Mouse (Mus musculus) hindbrain, embryonic 13.5 days (tissue): ENCODE measurements around the gene Macrod2. TPM values are rescaled to one million over a fixed set of nuclear protein-coding genes. Genes with fewer than 3 reads are reported as not detected.
"Not testable (repeated sequence)": the region's sequence is repeated elsewhere in the genome, so short reads cannot be mapped to it uniquely, and the experiment has no call there.

Experiments used
- ATAC-seq: fragments of 200-750 bp; cut with Nextera tagmentation; 2 replicates; pipeline ENCODE4 v1.8.0; 2017; ENCODE audit warnings: moderate TSS enrichment; ENCODE audit not compliant: low FRiP score
- H3K27ac ChIP-seq: fragments of 300-500 bp; sonication (generic); 2 replicates; pipeline ENCODE4 v1.5.1; 2015; ENCODE audit warnings: inconsistent platforms, mild to moderate bottlenecking, moderate library complexity
- H3K27me3 ChIP-seq: fragments of 300-500 bp; sonication (generic); 2 replicates; pipeline ENCODE4 v1.6.1; 2015; ENCODE audit warnings: mild to moderate bottlenecking, inconsistent platforms
- H3K36me3 ChIP-seq: fragments of 300-500 bp; sonication (generic); 2 replicates; pipeline ENCODE4 v1.6.1; 2015; ENCODE audit warnings: mild to moderate bottlenecking, inconsistent platforms
- H3K4me1 ChIP-seq: fragments of 300-500 bp; sonication (generic); replicated peaks from 2 replicates; pipeline ENCODE4 v1.6.1; 2015; ENCODE audit warnings: inconsistent platforms
- H3K4me2 ChIP-seq: fragments of 300-500 bp; sonication (generic); 2 replicates; pipeline ENCODE4 v1.6.1; 2015; ENCODE audit warnings: inconsistent platforms, mild to moderate bottlenecking, moderate library complexity
- H3K4me3 ChIP-seq: fragments of 300-500 bp; sonication (generic); 2 replicates; pipeline ENCODE4 v1.5.1; 2015; ENCODE audit warnings: mild to moderate bottlenecking, inconsistent platforms
- H3K9ac ChIP-seq: fragments of 300-500 bp; sonication (generic); 2 replicates; pipeline ENCODE4 v1.6.1; 2015; ENCODE audit warnings: mild to moderate bottlenecking, inconsistent platforms
- H3K9me3 ChIP-seq: fragments of 300-500 bp; sonication (generic); 2 replicates; pipeline ENCODE4 v1.6.1; 2016; ENCODE audit warnings: inconsistent platforms
- WGBS: fragments of 180-500 bp; shearing (Covaris S2); methylation state at CpG from one replicate; pipeline ENCODE4 v1.1.7; 2015; 5-methylcytosine and 5-hydroxymethylcytosine counted together
- polyA plus RNA-seq: library from polyadenylated mRNA; unstranded; fragments of >200 nt; fragmentation: Nextera tagmentation; extraction: Ambion mirVana; gene quantifications from 2 replicates; pipeline ENCODE4 v1.2.1, GENCODE M21; 2015

Macrod2 gene
- polyA plus RNA-seq, 1 experiment from 2014 or later, result 74.7 TPM

- WGBS, result 91% methylated on average over 4 of the region's 4 CpGs
- Histone ChIP-seq H3K4me3 (no peak overlapping the region), H3K36me3 (no peaks in the 10 kb centered on the region), H3K27me3 (no peaks in the 10 kb centered on the region), H3K9me3 (no peaks in the 10 kb centered on the region), H3K9ac (no peak overlapping the region), H3K27ac (no peak overlapping the region), H3K4me2 (no peak overlapping the region), H3K4me1 (no peaks in the 10 kb centered on the region)
- ATAC-seq, result no peak
Measured at GRCm38 (mm10) chr2:140715822-140716221, 320.7 kb downstream of the Macrod2 start.

GRCm38 (mm10) chr2:140717407-140717806 lies 322.3 kb downstream of the Macrod2 start:
- no peaks in the 10 kb centered on the region for H3K4me1 ChIP-seq
- 88% methylated on average over 9 of the region's 9 CpGs for WGBS
- no peaks in the 10 kb centered on the region for H3K36me3 ChIP-seq
- no peak for ATAC-seq
- no peaks in the 10 kb centered on the region for H3K27me3 ChIP-seq
- H3K9ac ChIP-seq, result no peak overlapping the region
- H3K4me2 ChIP-seq, result no peak overlapping the region
- H3K9me3 ChIP-seq, result no peaks in the 10 kb centered on the region
- no peak overlapping the region for H3K27ac ChIP-seq
- H3K4me3 ChIP-seq, result no peak overlapping the region

- Histone ChIP-seq H3K9me3 (no peaks in the 10 kb centered on the region), H3K9ac (no peak overlapping the region), H3K4me2 (no peak overlapping the region), H3K27me3 (no peaks in the 10 kb centered on the region), H3K4me1 (no peaks in the 10 kb centered on the region), H3K27ac (no peak overlapping the region), H3K4me3 (no peak overlapping the region), H3K36me3 (no peaks in the 10 kb centered on the region)
- ATAC-seq, result no peak
- 73% methylated on average over 6 of the region's 6 CpGs for WGBS
Measured at GRCm38 (mm10) chr2:140732616-140733183, 337.6 kb downstream of the Macrod2 start.

- WGBS, result 93% methylated on average over 5 of the region's 5 CpGs
Measured at GRCm38 (mm10) chr2:140740511-140740910, 345.4 kb downstream of the Macrod2 start.

GRCm38 (mm10) chr2:140742954-140743353 lies 347.8 kb downstream of the Macrod2 start:
- H3K9me3 ChIP-seq, ATAC-seq, H3K4me3 ChIP-seq, H3K36me3 ChIP-seq, H3K27ac ChIP-seq, H3K27me3 ChIP-seq, H3K4me1 ChIP-seq, H3K4me2 ChIP-seq, H3K9ac ChIP-seq: not testable (repeated sequence)
- WGBS, result 79% methylated on average over 2 of the region's 2 CpGs

More at GRCm38 (mm10) chr2:140740511-140740910, 345.4 kb downstream of the Macrod2 start:
- no peak overlapping the region for H3K9ac ChIP-seq
- no peaks in the 10 kb centered on the region for H3K27me3 ChIP-seq
- H3K4me1 ChIP-seq, result no peaks in the 10 kb centered on the region
- H3K4me2 ChIP-seq, result no peak overlapping the region
- H3K9me3 ChIP-seq, result no peaks in the 10 kb centered on the region
- no peak for ATAC-seq
- no peaks in the 10 kb centered on the region for H3K36me3 ChIP-seq
- no peak overlapping the region for H3K4me3 ChIP-seq
- H3K27ac ChIP-seq, result no peak overlapping the region

- no peak overlapping the region for H3K9ac ChIP-seq
- WGBS, result 87% methylated on average over 2 of the region's 2 CpGs
- H3K27ac ChIP-seq, result no peak overlapping the region
- H3K27me3 ChIP-seq, result no peaks in the 10 kb centered on the region
- no peak for ATAC-seq
- H3K36me3 ChIP-seq, result no peaks in the 10 kb centered on the region
- H3K4me2 ChIP-seq, result no peak overlapping the region
- 0 out of 2 replicates have a peak, but pooled peaks cover 4% of the 10 kb centered on the region for H3K4me1 ChIP-seq
- no peaks in the 10 kb centered on the region for H3K9me3 ChIP-seq
- no peak overlapping the region for H3K4me3 ChIP-seq
Measured at GRCm38 (mm10) chr2:140758881-140759280, 363.8 kb downstream of the Macrod2 start.

- Histone ChIP-seq H3K4me2 (no peak overlapping the region), H3K4me3 (no peak overlapping the region), H3K9me3 (no peaks in the 10 kb centered on the region), H3K27me3 (no peaks in the 10 kb centered on the region), H3K4me1 (0 out of 2 replicates have a peak, but pooled peaks cover 4% of the 10 kb centered on the region), H3K36me3 (no peaks in the 10 kb centered on the region), H3K9ac (no peak overlapping the region), H3K27ac (no peak overlapping the region)
- no peak for ATAC-seq
Measured at GRCm38 (mm10) chr2:140759732-140760131, 364.6 kb downstream of the Macrod2 start.

- 94% methylated on average over 3 of the region's 3 CpGs for WGBS
- Histone ChIP-seq H3K27ac (no peak overlapping the region), H3K27me3 (no peaks in the 10 kb centered on the region), H3K9ac (no peak overlapping the region), H3K4me3 (no peak overlapping the region), H3K36me3 (no peaks in the 10 kb centered on the region), H3K4me2 (no peak overlapping the region), H3K9me3 (no peaks in the 10 kb centered on the region), H3K4me1 (0 out of 2 replicates have a peak, but pooled peaks cover 4% of the 10 kb centered on the region)
- no peak for ATAC-seq
Measured at GRCm38 (mm10) chr2:140760137-140760536, 365.0 kb downstream of the Macrod2 start.

GRCm38 (mm10) chr2:140763076-140763891 lies 368.2 kb downstream of the Macrod2 start:
- no peaks in the 10 kb centered on the region for H3K36me3 ChIP-seq
- no peaks in the 10 kb centered on the region for H3K9me3 ChIP-seq
- no peak overlapping the region for H3K9ac ChIP-seq
- H3K4me2 ChIP-seq, result no peak overlapping the region
- H3K4me3 ChIP-seq, result no peak overlapping the region
- no peak; the same call in 1 of the 2 replicates for ATAC-seq
- 74% methylated on average over 12 of the region's 12 CpGs for WGBS
- H3K27me3 ChIP-seq, result no peaks in the 10 kb centered on the region
- 0 out of 2 replicates have a peak, but pooled peaks cover 4% of the 10 kb centered on the region for H3K4me1 ChIP-seq
- no peak overlapping the region for H3K27ac ChIP-seq

- H3K4me3 ChIP-seq, result no peak overlapping the region
- 96% methylated on average over 4 of the region's 4 CpGs for WGBS
- H3K9me3 ChIP-seq, result no peaks in the 10 kb centered on the region
- H3K27ac ChIP-seq, result no peak overlapping the region
- no peak overlapping the region for H3K9ac ChIP-seq
- no peaks in the 10 kb centered on the region for H3K4me1 ChIP-seq
- ATAC-seq, result no peak
- H3K36me3 ChIP-seq, result no peaks in the 10 kb centered on the region
- H3K4me2 ChIP-seq, result no peak overlapping the region
- no peaks in the 10 kb centered on the region for H3K27me3 ChIP-seq
Measured at GRCm38 (mm10) chr2:140769473-140769872, 374.4 kb downstream of the Macrod2 start.

GRCm38 (mm10) chr2:140772825-140773224 lies 377.7 kb downstream of the Macrod2 start:
- Histone ChIP-seq H3K4me3 (no peak overlapping the region), H3K27ac (no peak overlapping the region), H3K9ac (no peak overlapping the region), H3K27me3 (no peaks in the 10 kb centered on the region), H3K4me1 (no peaks in the 10 kb centered on the region), H3K36me3 (no peaks in the 10 kb centered on the region), H3K9me3 (no peaks in the 10 kb centered on the region), H3K4me2 (no peak overlapping the region)
- ATAC-seq, result no peak
- 92% methylated on average over 6 of the region's 6 CpGs for WGBS

- H3K36me3 ChIP-seq, result no peaks in the 10 kb centered on the region
- ATAC-seq, result no peak
- H3K9ac ChIP-seq, result no peak overlapping the region
- no peaks in the 10 kb centered on the region for H3K27me3 ChIP-seq
- H3K9me3 ChIP-seq, result no peaks in the 10 kb centered on the region
- no peak overlapping the region for H3K27ac ChIP-seq
- H3K4me1 ChIP-seq, result no peaks in the 10 kb centered on the region
- 92% methylated on average over 11 of the region's 11 CpGs for WGBS
- H3K4me2 ChIP-seq, result no peak overlapping the region
- no peak overlapping the region for H3K4me3 ChIP-seq
Measured at GRCm38 (mm10) chr2:140773456-140773855, 378.3 kb downstream of the Macrod2 start.
